Mouse (Mus musculus): ENCODE measurements around the gene Mad1l1.
A peak's percentile ranks its signal among the peaks of the same experiment; 100 is the strongest.

DNA sequence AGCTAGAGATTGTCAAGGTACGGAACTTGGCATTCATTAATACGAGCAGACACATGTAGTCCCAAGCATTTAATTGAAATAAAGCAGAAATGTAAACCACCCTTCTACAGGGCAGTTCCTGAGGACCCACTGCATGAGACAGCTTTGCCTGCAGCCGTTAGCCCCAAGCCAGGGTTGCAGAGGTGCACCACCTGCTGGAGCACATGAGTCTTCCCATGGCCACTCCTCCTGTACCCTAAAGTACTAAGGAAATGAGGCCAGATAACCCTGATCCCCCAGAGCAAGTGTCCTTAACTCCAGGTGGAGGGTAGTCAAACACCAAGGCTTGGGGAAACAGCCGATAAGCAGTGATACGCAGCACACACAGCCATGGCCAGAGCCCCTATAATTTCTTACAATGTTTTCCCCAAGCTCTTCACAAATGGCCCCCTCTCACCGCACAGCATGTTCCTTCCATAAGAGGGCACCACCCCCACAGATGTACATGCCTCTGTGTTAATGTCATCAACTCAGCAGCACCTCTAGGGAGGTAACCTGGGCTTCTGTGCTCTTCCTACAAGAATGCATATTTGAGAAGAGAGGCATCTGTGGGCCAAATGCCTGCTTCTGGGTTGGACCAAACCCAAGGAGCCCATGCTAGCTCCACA, 283.6 kb downstream of the Mad1l1 start:
- TF ChIP-seq CTCF (IDR thresholded peaks at IDR 0.05; ENCODE audit: control insufficient read depth, insufficient read depth, insufficient read length) (peak; percentile 4), MYOD1 (IDR thresholded peaks at IDR 0.05; ENCODE audit: control insufficient read depth, insufficient read length, low read depth) (no peak), USF1 (IDR thresholded peaks at IDR 0.05; ENCODE audit: low read depth) (no peak), CEBPB (IDR thresholded peaks at IDR 0.05; ENCODE audit: low read depth) (no peak), FOSL1 (IDR thresholded peaks at IDR 0.05; ENCODE audit: insufficient read depth, low read length, poor library complexity, severe bottlenecking) (no peak)

Data from C2C12 (cell line).